Mouse (Mus musculus): ENCODE measurements at regions not wholly inside any gene's neighbourhood (a gene's known extent, or its start where the extent isn't known, plus 50 kb on each side); places are given as distances from the start of the nearest gene placed in this dataset.

- Histone ChIP-seq H3K27ac (ENCODE audit: insufficient read depth, low read depth, low read length, poor library complexity, severe bottlenecking) (no peak overlapping the region), H3K4me1 (ENCODE audit: control insufficient read depth in 2 of 2, insufficient read depth in 2 of 2, low read length in 2 of 2, poor library complexity in 1 of 2) (no peaks in the 10 kb centered on the region), H3K9me3 (ENCODE audit: control insufficient read depth, insufficient read depth, low read depth, low read length) (no peaks in the 10 kb centered on the region), H3K4me3 (ENCODE audit: insufficient read depth in 1 of 2, low read depth in 1 of 2, low read length in 2 of 2, poor library complexity in 1 of 2, severe bottlenecking in 1 of 2) (no peak overlapping the region), H3K9ac (ENCODE audit: insufficient read depth, low read depth, low read length, poor library complexity, severe bottlenecking) (no peak overlapping the region), H3K36me3 (ENCODE audit: control insufficient read depth, insufficient read depth, low read length, poor library complexity, severe bottlenecking) (no peaks in the 10 kb centered on the region)
- DNase-seq (ENCODE audit: low read depth, low spot score) = no peak
- TF ChIP-seq MAFK (IDR thresholded peaks at IDR 0.05; ENCODE audit: insufficient read depth, low read depth, low read length) = no peak
- no peak for TF ChIP-seq HCFC1 (IDR thresholded peaks at IDR 0.05; ENCODE audit: borderline replicate concordance, insufficient read depth, low read length)
- TF ChIP-seq ZC3H11A (IDR thresholded peaks at IDR 0.05; ENCODE audit: borderline replicate concordance, low read depth, low read length) = no peak
- no peak for TF ChIP-seq ZNF384 (IDR thresholded peaks at IDR 0.05; ENCODE audit: low read depth, low read length)
- TF ChIP-seq CHD2 (IDR thresholded peaks at IDR 0.05; ENCODE audit: low read depth, low read length) = no peak
- in situ Hi-C loops (cut with MboI; ENCODE audit: low sequenced_read_pairs in 2 of 2, unreplicated experiment in 2 of 2) = no loop called here
Measured at GRCm38 (mm10) chr1:121958942-121959341, 391.2 kb upstream of the Ddx18 start.

- H3K27ac ChIP-seq (ENCODE audit: insufficient read depth, low read depth, low read length, poor library complexity, severe bottlenecking) = no peak overlapping the region
- no peaks in the 10 kb centered on the region for H3K4me1 ChIP-seq (ENCODE audit: control insufficient read depth in 2 of 2, insufficient read depth in 2 of 2, low read length in 2 of 2, poor library complexity in 1 of 2)
- H3K4me3 ChIP-seq (ENCODE audit: insufficient read depth in 1 of 2, low read depth in 1 of 2, low read length in 2 of 2, poor library complexity in 1 of 2, severe bottlenecking in 1 of 2) = no peak overlapping the region
- in situ Hi-C loops (cut with MboI; ENCODE audit: low sequenced_read_pairs in 2 of 2, unreplicated experiment in 2 of 2) = no loop called here
- no peaks in the 10 kb centered on the region for H3K9me3 ChIP-seq (ENCODE audit: control insufficient read depth, insufficient read depth, low read depth, low read length)
- H3K36me3 ChIP-seq (ENCODE audit: control insufficient read depth, insufficient read depth, low read length, poor library complexity, severe bottlenecking) = no peaks in the 10 kb centered on the region
- no peak for DNase-seq (ENCODE audit: low read depth, low spot score)
- TF ChIP-seq MAFK (IDR thresholded peaks at IDR 0.05; ENCODE audit: insufficient read depth, low read depth, low read length) (no peak), ZC3H11A (IDR thresholded peaks at IDR 0.05; ENCODE audit: borderline replicate concordance, low read depth, low read length) (no peak), CHD2 (IDR thresholded peaks at IDR 0.05; ENCODE audit: low read depth, low read length) (no peak), HCFC1 (IDR thresholded peaks at IDR 0.05; ENCODE audit: borderline replicate concordance, insufficient read depth, low read length) (no peak), ZNF384 (IDR thresholded peaks at IDR 0.05; ENCODE audit: low read depth, low read length) (no peak)
- no peak overlapping the region for H3K9ac ChIP-seq (ENCODE audit: insufficient read depth, low read depth, low read length, poor library complexity, severe bottlenecking)
Measured at GRCm38 (mm10) chr1:121935911-121936310, 368.1 kb upstream of the Ddx18 start.

All from ES-E14 (cell line).